Mouse (Mus musculus) heart, embryonic 12.5 days (tissue): ENCODE results near the gene Eml6. TPM values are rescaled to one million over a fixed set of nuclear protein-coding genes. Genes with fewer than 3 reads are reported as not detected.
A peak's percentile ranks its signal among the peaks of the same experiment; 100 is the strongest.

Experiments
- ATAC-seq: fragments of 200-750 bp; cut with Nextera tagmentation; 2 replicates; pipeline ENCODE4 v1.8.0; 2017; ENCODE audit warnings: moderate TSS enrichment, moderate library complexity; ENCODE audit not compliant: insufficient number of reproducible peaks, low FRiP score
- H3K27ac ChIP-seq: fragments of 300-500 bp; sonication (generic); 2 replicates; pipeline ENCODE4 v1.5.1; 2016; ENCODE audit warnings: mild to moderate bottlenecking, moderate library complexity; ENCODE audit not compliant: poor library complexity, severe bottlenecking
- H3K27me3 ChIP-seq: fragments of 300-500 bp; sonication (generic); replicated peaks from 2 replicates; pipeline ENCODE4 v1.6.1; 2016; ENCODE audit warnings: mild to moderate bottlenecking, moderate library complexity
- H3K36me3 ChIP-seq: fragments of 300-500 bp; sonication (generic); 2 replicates; pipeline ENCODE4 v1.6.1; 2016; ENCODE audit warnings: mild to moderate bottlenecking, moderate library complexity
- H3K4me1 ChIP-seq: fragments of 300-500 bp; sonication (generic); replicated peaks from 2 replicates; pipeline ENCODE4 v1.6.1; 2016; ENCODE audit warnings: mild to moderate bottlenecking
- H3K4me2 ChIP-seq: fragments of 300-500 bp; sonication (generic); 2 replicates; pipeline ENCODE4 v1.6.1; 2016; ENCODE audit warnings: mild to moderate bottlenecking, moderate library complexity
- H3K4me3 ChIP-seq: fragments of 300-500 bp; sonication (generic); 2 replicates; pipeline ENCODE4 v1.5.1; 2016; ENCODE audit warnings: mild to moderate bottlenecking
- H3K9ac ChIP-seq: fragments of 300-500 bp; sonication (generic); 2 replicates; pipeline ENCODE4 v1.6.1; 2016; ENCODE audit warnings: mild to moderate bottlenecking, moderate library complexity
- H3K9me3 ChIP-seq: fragments of 300-500 bp; sonication (generic); replicated peaks from 2 replicates; pipeline ENCODE4 v1.6.1; 2016; ENCODE audit warnings: mild to moderate bottlenecking, moderate library complexity
- WGBS: fragments of 180-500 bp; shearing (Covaris S2); methylation state at CpG from one replicate; pipeline ENCODE4 v1.1.7; 2016; 5-methylcytosine and 5-hydroxymethylcytosine counted together
- polyA plus RNA-seq: library from polyadenylated mRNA; unstranded; fragments of >200 nt; fragmentation: Nextera tagmentation; extraction: Ambion mirVana; gene quantifications from 2 replicates; pipeline ENCODE4 v1.2.1, GENCODE M21; 2016

The Eml6 gene
- polyA plus RNA-seq, 1 experiment from 2014 or later, result 1.5 TPM

GRCm38 (mm10) chr11:29788921-29789638, 236.8 kb downstream of the Eml6 start:
- no peak for ATAC-seq
- Histone ChIP-seq H3K9me3 (no peaks in the 10 kb centered on the region), H3K27me3 (no peaks in the 10 kb centered on the region), H3K9ac (no peak overlapping the region), H3K4me3 (no peak overlapping the region), H3K36me3 (no peaks in the 10 kb centered on the region), H3K4me1 (peaks cover 9% of the 10 kb centered on the region), H3K4me2 (no peak overlapping the region), H3K27ac (no peak overlapping the region)
- 72% methylated on average over 6 of the region's 6 CpGs for WGBS

DNA sequence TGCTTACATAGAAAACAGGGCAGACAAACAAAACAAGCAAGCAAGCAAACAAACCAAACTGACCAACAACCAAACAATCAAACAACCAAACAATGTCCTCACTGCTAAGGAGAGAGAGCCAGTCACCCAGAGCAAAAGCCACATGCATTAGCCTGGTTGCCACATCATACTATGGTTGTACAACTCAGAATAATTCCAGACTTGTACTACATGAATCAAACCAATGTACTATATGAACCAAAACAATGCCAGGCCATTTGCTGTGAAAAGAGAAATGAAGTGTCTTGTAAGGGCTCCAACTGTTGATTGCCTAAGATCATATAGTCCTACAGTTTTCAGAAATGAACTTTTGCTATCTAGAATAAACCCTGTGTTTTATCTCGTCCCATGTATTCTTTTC, 237.3 kb downstream of the Eml6 start:
- Histone ChIP-seq H3K4me3 (no peak overlapping the region), H3K4me1 (0 out of 2 replicates have a peak, but pooled peaks cover 3% of the 10 kb centered on the region), H3K9ac (no peak overlapping the region), H3K36me3 (no peaks in the 10 kb centered on the region), H3K4me2 (no peak overlapping the region), H3K9me3 (no peaks in the 10 kb centered on the region), H3K27me3 (no peaks in the 10 kb centered on the region), H3K27ac (no peak overlapping the region)
- WGBS, result 41% methylated on average over 1 of the region's 1 CpGs
- ATAC-seq, result no peak

GRCm38 (mm10) chr11:29787473-29787872, 238.4 kb downstream of the Eml6 start:
- no peaks in the 10 kb centered on the region for H3K9me3 ChIP-seq

DNA sequence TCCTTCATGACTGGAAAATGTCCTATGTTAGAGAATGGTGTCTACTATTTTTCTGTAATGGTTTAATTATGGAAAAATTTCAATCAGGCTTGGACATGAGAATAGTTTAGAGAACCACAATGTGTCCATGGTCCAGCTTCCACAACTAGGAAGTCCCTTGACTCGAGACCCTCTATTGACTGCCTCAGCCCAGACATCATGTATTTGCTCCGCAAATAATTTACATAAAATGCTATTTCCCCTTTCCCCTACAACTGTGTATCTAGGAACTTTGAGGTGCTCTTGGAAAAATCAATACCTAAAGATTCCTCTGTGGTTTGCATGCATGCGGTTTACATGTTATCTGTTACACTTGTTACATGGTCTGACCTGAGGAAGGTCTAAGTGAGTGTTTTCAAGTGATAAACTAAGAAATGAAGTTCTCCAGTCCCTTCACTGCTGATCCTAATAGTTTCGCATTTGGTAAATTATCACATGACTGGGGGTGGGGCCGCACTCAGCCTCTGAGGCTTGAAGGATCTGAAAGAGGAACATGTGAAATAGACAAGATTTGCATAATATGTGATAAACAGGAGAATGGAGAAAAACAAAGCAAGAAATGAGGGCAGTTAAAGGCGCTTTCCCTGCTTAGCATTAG, 239.1 kb downstream of the Eml6 start:
- Histone ChIP-seq H3K27me3 (no peaks in the 10 kb centered on the region), H3K36me3 (no peaks in the 10 kb centered on the region), H3K4me1 (0 out of 2 replicates have a peak, but pooled peaks cover 8% of the 10 kb centered on the region), H3K9me3 (no peaks in the 10 kb centered on the region), H3K27ac (no peak overlapping the region), H3K4me2 (no peak overlapping the region), H3K9ac (no peak overlapping the region), H3K4me3 (no peak overlapping the region)
- WGBS, result 80% methylated on average over 6 of the region's 6 CpGs
- no peak for ATAC-seq

More at GRCm38 (mm10) chr11:29787473-29787872, 238.4 kb downstream of the Eml6 start:
- no peak overlapping the region for H3K4me3 ChIP-seq
- H3K27ac ChIP-seq, result no peak overlapping the region
- WGBS, result 15% methylated on average over 5 of the region's 5 CpGs
- H3K36me3 ChIP-seq, result no peaks in the 10 kb centered on the region
- 0 out of 2 replicates have a peak, but pooled peaks cover 6% of the 10 kb centered on the region for H3K4me1 ChIP-seq
- no peaks in the 10 kb centered on the region for H3K27me3 ChIP-seq
- ATAC-seq, result no peak
- H3K4me2 ChIP-seq, result no peak overlapping the region
- no peak overlapping the region for H3K9ac ChIP-seq

- H3K4me3 ChIP-seq, result no peak overlapping the region
- ATAC-seq, result no peak
Measured at GRCm38 (mm10) chr11:29779409-29780026, 246.3 kb downstream of the Eml6 start.

GRCm38 (mm10) chr11:29778936-29779335, 246.9 kb downstream of the Eml6 start:
- Histone ChIP-seq H3K9ac (no peak overlapping the region), H3K27ac (peak overlapping the region; percentile 91), H3K4me3 (no peak overlapping the region), H3K27me3 (no peaks in the 10 kb centered on the region), H3K4me1 (peaks cover 25% of the 10 kb centered on the region), H3K4me2 (no peak overlapping the region), H3K9me3 (no peaks in the 10 kb centered on the region), H3K36me3 (no peaks in the 10 kb centered on the region)
- 73% methylated on average over 3 of the region's 3 CpGs for WGBS
- no peak for ATAC-seq

More at GRCm38 (mm10) chr11:29779409-29780026, 246.3 kb downstream of the Eml6 start:
- no peaks in the 10 kb centered on the region for H3K27me3 ChIP-seq
- WGBS, result 59% methylated on average over 2 of the region's 2 CpGs
- H3K36me3 ChIP-seq, result no peaks in the 10 kb centered on the region
- H3K27ac ChIP-seq, result no peak overlapping the region
- no peaks in the 10 kb centered on the region for H3K9me3 ChIP-seq
- no peak overlapping the region for H3K4me2 ChIP-seq
- H3K4me1 ChIP-seq, result peaks cover 22% of the 10 kb centered on the region
- no peak overlapping the region for H3K9ac ChIP-seq

GRCm38 (mm10) chr11:29777964-29778363, 247.9 kb downstream of the Eml6 start:
- peak; percentile 82 for ATAC-seq
- H3K4me2 ChIP-seq, result no peak overlapping the region
- H3K4me3 ChIP-seq, result no peak overlapping the region
- no peaks in the 10 kb centered on the region for H3K9me3 ChIP-seq
- no peaks in the 10 kb centered on the region for H3K36me3 ChIP-seq
- no peaks in the 10 kb centered on the region for H3K27me3 ChIP-seq
- H3K4me1 ChIP-seq, result peaks cover 28% of the 10 kb centered on the region
- H3K27ac ChIP-seq, result peak overlapping the region; percentile 91
- H3K9ac ChIP-seq, result no peak overlapping the region

- Histone ChIP-seq H3K27me3 (no peaks in the 10 kb centered on the region), H3K9ac (no peak overlapping the region; the same call in 1 of the 2 replicates), H3K27ac (no peak overlapping the region), H3K4me3 (no peak overlapping the region), H3K36me3 (no peaks in the 10 kb centered on the region), H3K4me2 (no peak overlapping the region), H3K4me1 (peaks cover 45% of the 10 kb centered on the region), H3K9me3 (no peaks in the 10 kb centered on the region)
- 53% methylated on average over 2 of the region's 2 CpGs for WGBS
- ATAC-seq, result no peak
Measured at GRCm38 (mm10) chr11:29774760-29775159, 251.1 kb downstream of the Eml6 start.

DNA sequence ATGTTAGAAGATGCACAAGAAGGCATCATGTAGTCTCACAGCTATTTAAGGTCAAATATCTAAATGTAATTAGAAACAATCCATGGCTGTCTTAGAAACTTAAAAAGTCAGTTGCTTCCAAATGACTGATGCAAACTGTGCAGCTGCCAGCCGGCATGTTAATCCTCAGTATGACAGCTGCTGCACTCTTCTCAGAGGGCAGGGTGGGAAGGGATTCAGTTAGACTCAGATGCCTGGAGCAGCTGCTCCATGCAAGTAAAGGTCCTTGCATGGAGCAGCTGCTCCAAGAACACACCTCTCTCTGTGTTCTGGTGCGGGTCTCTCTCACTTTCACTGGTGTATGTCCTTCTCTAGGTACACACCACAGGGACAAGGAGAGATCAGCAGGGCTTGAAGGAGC, 251.5 kb downstream of the Eml6 start:
- Histone ChIP-seq H3K4me1 (peaks cover 45% of the 10 kb centered on the region), H3K27ac (no peak overlapping the region), H3K9me3 (no peaks in the 10 kb centered on the region), H3K36me3 (no peaks in the 10 kb centered on the region), H3K27me3 (no peaks in the 10 kb centered on the region), H3K4me2 (no peak overlapping the region), H3K9ac (no peak overlapping the region; the same call in 1 of the 2 replicates), H3K4me3 (no peak overlapping the region)
- 28% methylated on average over 2 of the region's 2 CpGs for WGBS
- ATAC-seq, result no peak

- peaks cover 34% of the 10 kb centered on the region for H3K4me1 ChIP-seq
- 34% methylated on average over 1 of the region's 1 CpGs for WGBS
- ATAC-seq, result no peak
- H3K4me2 ChIP-seq, result no peak overlapping the region
- no peak overlapping the region for H3K9ac ChIP-seq
- no peaks in the 10 kb centered on the region for H3K9me3 ChIP-seq
- no peaks in the 10 kb centered on the region for H3K36me3 ChIP-seq
- H3K27ac ChIP-seq, result no peak overlapping the region
- H3K27me3 ChIP-seq, result no peaks in the 10 kb centered on the region
- no peak overlapping the region for H3K4me3 ChIP-seq
Measured at GRCm38 (mm10) chr11:29772279-29772678, 253.6 kb downstream of the Eml6 start.

- 32% methylated on average over 3 of the region's 3 CpGs for WGBS
Measured at GRCm38 (mm10) chr11:29770666-29771400, 255.0 kb downstream of the Eml6 start.

More at GRCm38 (mm10) chr11:29770666-29771400, 255.0 kb downstream of the Eml6 start:
- Histone ChIP-seq H3K4me1 (peaks cover 31% of the 10 kb centered on the region), H3K4me3 (no peak overlapping the region), H3K9ac (no peak overlapping the region), H3K36me3 (no peaks in the 10 kb centered on the region), H3K27me3 (no peaks in the 10 kb centered on the region), H3K4me2 (no peak overlapping the region), H3K27ac (peak overlapping the region; percentile 31; the same call in 1 of the 2 replicates), H3K9me3 (no peaks in the 10 kb centered on the region)
- ATAC-seq, result 0 out of 2 replicates have a peak, but pooled peaks have one; percentile 33
